8 mouse cellular contexts compared by ENCODE assay signal in the genomic region with DNA sequence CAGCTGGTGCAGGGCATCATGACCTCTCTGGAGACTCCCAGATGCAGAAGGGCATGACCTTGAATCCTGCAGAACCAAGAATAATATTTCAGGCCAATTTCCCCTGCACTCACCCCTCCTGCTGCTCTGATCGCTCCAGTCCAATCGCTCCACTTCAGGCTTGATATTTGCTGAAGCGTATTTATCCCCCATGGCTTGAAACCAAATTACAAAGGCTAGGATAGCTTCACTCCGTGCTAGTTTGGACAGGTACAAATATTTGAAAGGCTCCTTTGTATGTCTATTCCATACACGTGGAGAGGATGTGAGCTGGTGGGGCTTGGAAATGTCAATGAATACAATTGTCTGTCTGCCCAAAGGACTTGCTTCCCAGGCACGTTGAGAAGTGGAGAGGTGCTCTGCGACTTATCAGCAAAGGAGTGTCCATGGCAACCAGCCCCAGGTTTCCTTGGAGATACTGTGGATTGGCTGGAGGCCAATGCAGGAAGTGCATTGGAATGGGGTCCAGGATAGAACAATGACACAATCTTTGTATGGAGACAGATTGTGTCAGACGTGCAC.
A peak's percentile ranks its signal among the peaks of the same experiment; 100 is the strongest.
DNase-seq lines count a peak whose midpoint lies in the region; ATAC-seq and TF ChIP-seq lines count a peak whose summit lies in the region.

No protein-coding gene starts in this region.

- H3K4me1 ChIP-seq in intestine, embryonic 14.5 days (replicated peaks; ENCODE audit: control insufficient read depth, insufficient read depth, low read length), result peaks cover 13% of the 10 kb centered on the region
- H3K4me1 ChIP-seq in intestine, postnatal 0 days (replicated peaks; ENCODE audit: control insufficient read depth, insufficient read depth, low read length), result no peaks in the 10 kb centered on the region
- H3K4me1 ChIP-seq in embryonic facial prominence, embryonic 13.5 days, result peaks cover 7% of the 10 kb centered on the region; the same call in 1 of the 2 replicates
- H3K4me1 ChIP-seq in hindbrain, embryonic 13.5 days (replicated peaks), result peaks cover 24% of the 10 kb centered on the region

- no peak overlapping the region for H3K4me2 ChIP-seq in intestine, embryonic 14.5 days (ENCODE audit: low read length)
- no peak overlapping the region for H3K4me2 ChIP-seq in intestine, postnatal 0 days (replicated peaks; ENCODE audit: low read depth)
- H3K4me2 ChIP-seq in embryonic facial prominence, embryonic 13.5 days, result no peak overlapping the region
- peak overlapping the region; percentile 35 for H3K4me2 ChIP-seq in hindbrain, embryonic 13.5 days

- no peaks in the 10 kb centered on the region for H3K36me3 ChIP-seq in intestine, embryonic 14.5 days (ENCODE audit: control insufficient read depth, insufficient read depth, low read length)
- no peaks in the 10 kb centered on the region for H3K36me3 ChIP-seq in intestine, postnatal 0 days (ENCODE audit: control insufficient read depth, insufficient read depth)
- H3K36me3 ChIP-seq in embryonic facial prominence, embryonic 13.5 days, result no peaks in the 10 kb centered on the region
- no peaks in the 10 kb centered on the region for H3K36me3 ChIP-seq in hindbrain, embryonic 13.5 days

- no peaks in the 10 kb centered on the region for H3K9me3 ChIP-seq in intestine, embryonic 14.5 days (ENCODE audit: control insufficient read depth, low read length)
- H3K9me3 ChIP-seq in intestine, postnatal 0 days (ENCODE audit: control insufficient read depth), result no peaks in the 10 kb centered on the region
- 0 out of 2 replicates have a peak, but pooled peaks cover 3% of the 10 kb centered on the region for H3K9me3 ChIP-seq in embryonic facial prominence, embryonic 13.5 days
- no peaks in the 10 kb centered on the region for H3K9me3 ChIP-seq in hindbrain, embryonic 13.5 days

- 17% methylated on average over 8 of the region's 8 CpGs for WGBS in intestine, embryonic 14.5 days
- WGBS in intestine, postnatal 0 days, result 23% methylated on average over 8 of the region's 8 CpGs
- 31% methylated on average over 8 of the region's 8 CpGs for WGBS in embryonic facial prominence, embryonic 13.5 days
- 6% methylated on average over 8 of the region's 8 CpGs for WGBS in hindbrain, embryonic 13.5 days

- peak; percentile 91 for ATAC-seq in intestine, embryonic 14.5 days (replicated peaks; ENCODE audit: low FRiP score, low TSS enrichment, low read depth)
- ATAC-seq in intestine, postnatal 0 days, result no peak
- ATAC-seq in embryonic facial prominence, embryonic 13.5 days (ENCODE audit: insufficient number of reproducible peaks, insufficient read depth, low FRiP score, low TSS enrichment, low read depth), result 0 out of 2 replicates have a peak, but pooled peaks have one; percentile 48
- peak; percentile 96 for ATAC-seq in hindbrain, embryonic 13.5 days (ENCODE audit: low FRiP score)

- no peak for TF ChIP-seq CTCF in intestine, postnatal 0 days (IDR thresholded peaks at IDR 0.05; ENCODE audit: low read depth)

- intact Hi-C loops in left cerebral cortex, postnatal 36 days (cut with DNase I), result loop anchor here (5.0 kb wide), 1 partner anchor 391 kb away; no protein-coding TSS in a partner anchor
- intact Hi-C loops in gastrocnemius, postnatal 36 days (cut with DNase I), result no loop called here

- H3K4me3 ChIP-seq in intestine, embryonic 14.5 days (ENCODE audit: low read depth, low read length), result no peak overlapping the region
- no peak overlapping the region for H3K4me3 ChIP-seq in intestine, postnatal 0 days (ENCODE audit: low read depth, low read length)
- H3K4me3 ChIP-seq in embryonic facial prominence, embryonic 13.5 days, result no peak overlapping the region
- H3K4me3 ChIP-seq in hindbrain, embryonic 13.5 days, result 0 out of 2 replicates have a peak overlapping the region, but pooled peaks have one; percentile 12

- no peak overlapping the region for H3K9ac ChIP-seq in intestine, embryonic 14.5 days (ENCODE audit: low read length)
- H3K9ac ChIP-seq in intestine, postnatal 0 days (ENCODE audit: low read depth, low read length), result no peak overlapping the region
- no peak overlapping the region for H3K9ac ChIP-seq in embryonic facial prominence, embryonic 13.5 days
- 0 out of 2 replicates have a peak overlapping the region, but pooled peaks have one; percentile 1 for H3K9ac ChIP-seq in hindbrain, embryonic 13.5 days

- DNase-seq in intestine, embryonic 14.5 days (ENCODE audit: low spot score), result peak; percentile 73
- peak; percentile 17 to 33 for DNase-seq in left cerebral cortex, postnatal 36 days (ENCODE audit: low spot score in 2 of 2)
- peak; percentile 30 for DNase-seq in right cerebral cortex, adult 18-20 months
- no peak for DNase-seq in gastrocnemius, postnatal 36 days
- DNase-seq in cerebellum, adult 9-11 months, result no peak

- peak overlapping the region; percentile 33; the same call in 1 of the 2 replicates for H3K27ac ChIP-seq in intestine, embryonic 14.5 days (ENCODE audit: low read depth)
- H3K27ac ChIP-seq in intestine, postnatal 0 days (ENCODE audit: low read depth, low read length), result no peak overlapping the region
- no peak overlapping the region for H3K27ac ChIP-seq in embryonic facial prominence, embryonic 13.5 days
- peak overlapping the region; percentile 75 for H3K27ac ChIP-seq in hindbrain, embryonic 13.5 days

- no peaks in the 10 kb centered on the region for H3K27me3 ChIP-seq in intestine, embryonic 14.5 days (replicated peaks; ENCODE audit: control insufficient read depth, insufficient read depth, low read length)
- H3K27me3 ChIP-seq in intestine, postnatal 0 days (replicated peaks; ENCODE audit: control insufficient read depth, insufficient read depth, low read length), result no peaks in the 10 kb centered on the region
- no peaks in the 10 kb centered on the region for H3K27me3 ChIP-seq in embryonic facial prominence, embryonic 13.5 days
- H3K27me3 ChIP-seq in hindbrain, embryonic 13.5 days, result no peaks in the 10 kb centered on the region

Comparison
In these comparisons a context has a peak if more than half of its experiments do, and no peak if none do; other contexts are left out.
1. H3K27ac ChIP-seq: peak in intestine, embryonic 14.5 days (single experiment) and hindbrain, embryonic 13.5 days (single experiment); none in intestine, postnatal 0 days (single experiment) and embryonic facial prominence, embryonic 13.5 days (single experiment).
2. DNase-seq: peak in intestine, embryonic 14.5 days (single experiment), left cerebral cortex, postnatal 36 days (2 of 2) and right cerebral cortex, adult 18-20 months (single experiment); none in gastrocnemius, postnatal 36 days (0 of 2) and cerebellum, adult 9-11 months (single experiment).